Mouse (Mus musculus) cerebellum, postnatal 10 days (tissue): Measurements from ENCODE around the gene Prkaa2.

Experiments
- DNase-seq, 2 experiments: peaks; one replicate each; pipeline ENCODE4 v3.0.0; 2021; ENCODE audit warnings: mixed read lengths in 2 of 2

The Prkaa2 gene

GRCm38 (mm10) chr4:105015496-105015895 lies 94.2 kb downstream of the Prkaa2 start:
- DNase-seq = no peak

DNA sequence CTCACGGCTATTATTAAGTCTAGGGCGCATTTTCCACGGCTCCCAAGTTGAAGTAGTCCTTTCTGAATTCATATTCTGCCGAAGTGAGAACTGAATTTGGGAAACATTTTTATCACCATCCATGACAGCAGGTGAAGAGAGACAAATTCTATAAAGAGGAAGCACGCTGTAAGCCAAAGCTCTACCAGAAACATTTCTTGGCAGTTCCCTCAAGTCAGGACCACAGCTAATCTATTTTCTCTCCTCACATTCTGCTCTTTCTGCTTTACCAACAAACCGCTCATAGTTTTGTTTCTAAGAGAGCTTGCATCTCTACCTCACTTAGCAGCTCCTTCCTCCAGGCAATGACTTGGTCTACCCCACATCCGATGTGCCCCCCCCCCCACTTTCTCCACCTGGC lies 96.0 kb downstream of the Prkaa2 start:
- DNase-seq = no peak

DNA sequence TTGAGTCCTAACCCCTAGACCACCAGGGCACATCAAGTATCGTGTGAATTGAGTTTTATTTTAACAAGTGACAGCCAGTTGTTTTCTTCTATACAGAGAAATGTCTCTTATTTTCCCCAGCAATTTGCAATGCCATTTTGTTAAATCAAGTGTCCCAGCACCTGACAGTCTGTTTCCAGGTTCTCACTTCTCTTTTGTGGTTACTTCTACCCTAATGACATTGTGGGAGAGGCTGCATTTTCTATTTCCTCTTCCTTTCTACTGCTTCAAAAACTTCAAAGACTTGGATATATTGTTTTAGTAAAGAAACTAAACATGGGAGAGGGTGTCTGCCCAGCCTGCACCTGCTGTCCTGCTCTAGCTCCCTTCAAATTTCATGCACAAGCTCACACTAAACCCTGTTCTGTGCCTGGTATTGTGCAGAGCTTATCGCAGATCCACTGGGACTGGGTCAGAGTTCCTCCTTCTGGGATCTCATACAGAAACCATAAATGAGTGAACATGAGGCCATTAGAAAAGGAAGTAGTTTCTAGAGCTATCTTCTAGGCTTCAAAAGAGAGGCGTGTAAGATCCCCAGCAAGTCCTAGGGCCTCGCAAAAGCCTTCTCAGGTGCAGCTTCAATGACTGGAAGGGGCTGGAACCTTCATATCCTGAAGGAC lies 102.2 kb downstream of the Prkaa2 start:
- DNase-seq = no peak

- peak; percentile 19 to 20 for DNase-seq
These were observed 105.0 kb downstream of the Prkaa2 start for GRCm38 (mm10) chr4:105004649-105005048.

DNA sequence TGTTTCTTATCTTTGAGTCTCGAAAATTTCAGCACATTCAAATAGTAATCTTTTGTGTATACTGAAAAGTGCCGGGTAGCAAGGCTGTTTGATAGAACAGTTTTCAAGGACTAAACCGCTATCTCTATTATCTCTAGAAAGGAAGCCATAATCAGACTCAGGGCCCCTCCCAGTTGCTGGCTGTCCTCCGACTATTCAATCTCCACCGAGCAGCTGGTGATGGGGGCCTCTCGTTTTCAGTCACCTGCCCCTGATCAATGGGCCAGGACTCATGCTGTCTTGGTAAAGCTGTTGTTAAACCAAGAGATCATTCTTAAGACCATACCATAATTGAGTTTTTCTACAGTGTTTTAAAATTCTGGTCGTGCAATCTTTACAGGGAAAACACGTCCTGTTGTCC lies 105.6 kb downstream of the Prkaa2 start:
- peak; percentile 24 to 34 for DNase-seq

- peak; percentile 32 to 44 for DNase-seq
These were observed 108.0 kb downstream of the Prkaa2 start for GRCm38 (mm10) chr4:105001736-105002135.

GRCm38 (mm10) chr4:104999702-105000101 lies 110.0 kb downstream of the Prkaa2 start:
- DNase-seq = no peak

DNA sequence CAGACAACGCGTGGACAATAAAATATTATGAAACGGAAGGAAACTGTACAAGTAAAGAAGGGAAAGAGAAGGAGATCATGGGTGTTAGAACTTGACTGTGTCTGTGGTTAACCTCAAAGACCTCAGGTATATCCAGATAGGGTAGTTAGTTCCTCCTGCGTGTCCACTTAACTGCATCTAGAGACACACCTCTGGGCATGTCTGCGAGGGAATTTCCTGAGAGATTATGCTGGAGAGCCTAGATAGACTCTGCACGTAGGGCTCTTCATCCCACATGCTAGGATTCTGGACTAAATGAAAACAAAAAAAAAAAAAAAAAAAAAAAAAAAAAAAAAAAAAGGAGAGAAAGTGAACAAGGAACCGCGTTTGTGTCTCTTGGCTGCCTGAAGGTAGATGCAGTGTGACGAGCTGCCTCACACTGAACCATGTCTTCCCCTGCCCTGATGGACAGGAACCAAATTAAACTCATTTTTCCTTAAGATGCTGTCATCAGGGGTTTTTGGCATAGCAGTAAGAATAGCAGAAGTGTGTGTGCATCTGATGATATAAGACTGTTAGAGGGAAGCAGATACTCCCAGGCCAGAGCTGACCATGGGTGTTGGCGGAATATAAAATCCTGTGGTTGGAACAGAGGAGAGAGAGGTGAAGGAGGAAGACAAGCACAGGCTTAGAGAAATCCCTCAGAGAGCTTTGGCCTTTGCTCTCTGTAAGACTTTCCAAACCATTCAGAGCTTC lies 116.4 kb downstream of the Prkaa2 start:
- DNase-seq = no peak

GRCm38 (mm10) chr4:104992271-104992670 lies 117.4 kb downstream of the Prkaa2 start:
- no peak for DNase-seq

DNA sequence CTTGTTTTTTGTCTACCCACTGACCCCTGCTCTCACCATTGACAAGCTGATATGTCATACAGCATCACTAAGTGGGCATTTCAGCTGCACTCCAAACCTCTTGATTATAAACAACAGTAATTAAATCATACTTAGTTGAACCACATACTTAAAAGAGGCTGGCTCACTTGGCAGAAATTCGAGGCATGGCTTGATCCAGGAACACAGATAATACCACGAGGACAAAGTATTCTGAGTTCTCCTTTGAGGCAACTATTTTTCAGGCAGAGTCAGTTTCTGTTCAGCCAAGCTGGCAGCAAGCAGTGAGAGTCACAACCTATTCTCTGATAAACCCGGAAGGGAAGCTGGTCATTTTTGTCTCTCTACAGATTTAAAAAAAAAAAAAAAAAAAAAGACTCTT lies 119.0 kb downstream of the Prkaa2 start:
- DNase-seq = no peak

DNA sequence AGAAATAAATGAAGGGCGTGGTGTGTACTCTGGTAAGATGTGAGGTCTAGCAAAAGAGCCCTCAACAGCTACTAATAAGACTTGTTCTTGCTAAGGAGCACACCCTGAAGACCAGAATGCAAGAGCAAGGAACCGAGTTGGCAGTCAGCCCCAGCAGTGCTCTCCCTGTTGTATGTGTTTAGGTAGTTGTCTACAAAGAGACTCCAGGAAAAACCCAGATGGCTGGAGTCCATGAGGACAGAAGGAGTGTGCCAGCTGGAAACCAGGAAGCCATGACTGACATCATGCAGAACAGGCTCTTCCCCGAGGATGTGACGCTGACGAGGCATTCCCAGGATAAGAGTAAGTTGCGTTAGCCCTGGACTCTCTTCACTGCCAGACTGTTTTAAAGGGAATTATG lies 119.7 kb downstream of the Prkaa2 start:
- peak; percentile 76 to 79 for DNase-seq

- no peak for DNase-seq
These were observed 121.0 kb downstream of the Prkaa2 start for GRCm38 (mm10) chr4:104988709-104989108.

DNA sequence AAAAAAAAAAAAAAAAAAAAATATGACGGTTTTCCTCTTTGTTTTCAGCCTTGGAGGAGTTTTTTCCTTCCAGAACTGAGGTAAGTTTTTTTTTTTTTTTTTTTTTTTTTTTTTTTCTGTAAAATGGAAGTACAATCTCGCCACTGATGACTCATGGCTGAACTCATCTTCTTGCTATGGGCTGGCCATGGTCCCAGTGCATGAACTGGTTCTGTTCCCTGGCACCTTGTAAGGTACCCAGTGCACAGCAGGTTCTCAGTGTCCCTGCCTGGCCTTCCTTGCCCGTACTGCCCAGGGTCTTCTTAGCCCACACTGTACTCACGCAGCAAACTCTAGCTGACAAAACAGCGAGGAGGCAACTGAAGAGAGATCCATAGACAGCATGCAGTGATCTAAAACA lies 121.6 kb downstream of the Prkaa2 start:
- peak; percentile 26 to 41 for DNase-seq

GRCm38 (mm10) chr4:104987631-104988030 lies 122.1 kb downstream of the Prkaa2 start:
- peak; percentile 20 for DNase-seq

DNA sequence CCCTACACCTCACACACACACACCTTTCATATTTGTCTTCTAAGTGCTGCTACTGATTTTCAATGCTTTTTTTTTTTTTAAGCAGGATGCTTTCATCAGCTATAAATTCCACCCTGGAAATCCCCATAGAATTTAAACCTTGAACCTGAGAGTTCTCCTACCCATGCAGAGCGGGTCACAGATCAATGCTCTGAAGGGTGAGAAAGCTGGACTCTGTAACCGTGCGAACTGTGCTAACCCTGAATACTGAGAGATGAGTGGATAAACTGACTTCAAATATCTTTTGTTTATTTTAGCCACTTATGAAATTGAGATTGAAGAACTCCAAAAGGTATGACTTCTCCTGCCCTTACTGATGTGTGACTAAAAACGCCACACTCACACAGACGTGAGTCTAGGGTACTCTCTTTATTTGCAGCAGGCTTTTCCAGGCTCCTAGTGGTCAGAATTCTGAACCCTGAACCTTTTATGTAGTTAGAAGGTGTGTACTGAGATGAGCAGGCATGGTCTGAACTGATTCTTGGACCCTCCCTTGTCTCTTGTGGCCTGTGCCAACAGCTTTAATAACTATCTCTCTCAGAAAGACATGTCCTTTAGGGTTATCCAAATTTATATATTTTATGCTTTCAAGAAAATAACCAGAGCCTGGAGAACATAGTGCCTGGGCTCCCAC lies 123.6 kb downstream of the Prkaa2 start:
- no peak for DNase-seq
